Mouse (Mus musculus): ENCODE measurements around the gene Eif2ak3.
A peak's percentile ranks its signal among the peaks of the same experiment; 100 is the strongest.
"Not testable (repeated sequence)": the region's sequence is repeated elsewhere in the genome, so short reads cannot be mapped to it uniquely, and the experiment has no call there.

Eif2ak3 gene

DNA sequence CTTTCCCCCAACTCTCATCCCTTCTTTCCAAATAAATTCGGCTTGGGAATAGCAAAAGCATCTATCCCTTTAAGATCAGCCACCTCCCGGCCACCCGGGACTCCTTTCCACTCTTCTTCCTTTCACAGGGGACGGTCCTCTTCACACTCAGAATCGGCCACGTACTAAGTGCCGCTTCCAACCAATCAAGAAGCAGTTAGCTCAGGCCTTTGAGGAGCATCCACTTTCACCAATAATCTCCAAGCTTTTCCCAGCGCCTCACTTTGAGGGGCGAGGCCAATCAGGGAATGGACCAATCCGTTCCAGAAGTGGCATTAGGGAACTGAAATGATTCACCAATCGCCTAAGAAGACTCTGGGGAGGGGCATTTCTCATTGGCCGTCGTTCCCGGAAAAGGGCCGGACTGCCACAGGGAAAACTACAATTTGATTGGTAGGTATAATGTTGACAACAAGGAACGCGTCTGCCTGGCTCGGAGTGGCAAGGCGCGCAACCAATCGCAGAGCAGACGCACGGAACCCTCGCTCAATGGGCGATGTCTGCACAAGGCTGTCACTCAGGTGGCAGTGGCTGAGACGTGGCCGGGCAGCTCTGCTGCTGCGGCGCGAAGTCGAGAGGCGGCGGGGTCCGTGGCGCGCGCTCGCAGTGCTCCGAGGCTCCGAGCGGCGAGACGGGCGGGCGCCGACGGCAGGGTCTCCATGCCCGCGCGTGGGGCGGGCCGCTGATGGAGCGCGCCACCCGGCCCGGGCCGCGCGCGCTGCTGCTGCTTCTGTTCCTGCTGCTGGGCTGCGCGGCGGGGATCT lies at the start of gene Eif2ak3:
TSS of gene Eif2ak3 (plus strand) at position 514 of the 803 bp plus-strand sequence.
- peak; percentile 99 for DNase-seq (ENCODE audit: low read depth, low spot score)

GRCm38 (mm10) chr6:70796940-70797339 lies 47.4 kb upstream of the Eif2ak3 start:
- no peak for DNase-seq (ENCODE audit: low read depth, low spot score)

DNA sequence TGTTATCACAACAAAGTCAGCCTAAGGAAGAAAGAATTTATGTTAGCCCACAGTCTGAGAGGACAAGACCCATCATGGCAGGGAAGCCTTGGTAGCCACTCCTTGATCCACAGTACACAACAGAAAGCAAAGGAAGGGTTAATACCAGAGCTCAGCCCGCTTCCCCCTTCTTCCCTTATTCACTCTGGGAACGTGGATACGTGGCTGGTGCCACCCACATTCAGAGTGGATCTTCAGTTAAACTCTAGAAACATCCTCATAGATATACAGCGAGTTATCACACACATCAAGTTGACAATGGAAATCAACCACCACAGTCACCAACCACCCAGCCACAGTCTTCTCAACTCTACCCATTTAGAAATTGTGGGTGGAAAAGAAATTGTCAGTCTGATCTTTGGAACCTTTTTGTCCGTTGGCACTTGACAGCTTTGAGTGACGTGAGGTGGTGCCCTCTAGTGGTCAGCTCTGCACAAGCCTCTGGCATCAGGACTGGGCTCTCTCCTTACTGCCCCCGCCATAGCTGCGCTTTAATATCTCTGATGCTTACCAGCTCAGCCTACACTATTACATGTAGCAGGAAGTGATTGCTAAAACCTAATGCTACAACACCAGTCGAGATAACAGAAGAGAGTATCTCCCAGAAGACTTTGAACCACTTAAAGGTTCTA lies 46.6 kb upstream of the Eif2ak3 start:
- DNase-seq (ENCODE audit: low read depth, low spot score) = peak; percentile 41

GRCm38 (mm10) chr6:70804632-70805031 lies 39.7 kb upstream of the Eif2ak3 start:
- peak; percentile 67 for DNase-seq (ENCODE audit: low read depth, low spot score)

- DNase-seq (ENCODE audit: low read depth, low spot score) = peak; percentile 72
Measured at GRCm38 (mm10) chr6:70805267-70805666, 39.0 kb upstream of the Eif2ak3 start.

- DNase-seq (ENCODE audit: low read depth, low spot score) = peak; percentile 80
Measured at GRCm38 (mm10) chr6:70805820-70806513, 38.3 kb upstream of the Eif2ak3 start.

GRCm38 (mm10) chr6:70806514-70806912 lies 37.8 kb upstream of the Eif2ak3 start:
- DNase-seq (ENCODE audit: low read depth, low spot score) = no peak

- no peak for DNase-seq (ENCODE audit: low read depth, low spot score)
Measured at GRCm38 (mm10) chr6:70810524-70810923, 33.8 kb upstream of the Eif2ak3 start.

- DNase-seq (ENCODE audit: low read depth, low spot score) = peak; percentile 59
Measured at GRCm38 (mm10) chr6:70811557-70812525, 32.5 kb upstream of the Eif2ak3 start.

DNA sequence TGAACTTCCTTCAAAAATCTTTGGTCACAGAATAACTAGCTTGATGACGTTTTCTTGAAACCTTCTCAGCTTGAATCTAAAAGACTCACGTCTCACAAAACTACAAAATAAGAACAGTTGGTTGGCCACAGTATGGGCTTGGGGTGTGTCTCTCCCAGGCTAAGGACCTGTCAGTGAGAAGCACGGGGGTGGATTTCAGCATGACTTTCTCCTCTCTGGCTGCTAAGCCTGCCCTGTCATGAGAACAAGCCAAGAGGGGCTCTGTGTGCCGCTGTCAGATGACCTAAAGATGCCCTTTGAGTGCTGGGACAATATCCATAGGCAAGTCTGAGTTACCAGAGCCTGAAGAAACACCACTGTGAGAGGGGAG lies 31.8 kb upstream of the Eif2ak3 start:
- no peak for DNase-seq (ENCODE audit: low read depth, low spot score)

DNA sequence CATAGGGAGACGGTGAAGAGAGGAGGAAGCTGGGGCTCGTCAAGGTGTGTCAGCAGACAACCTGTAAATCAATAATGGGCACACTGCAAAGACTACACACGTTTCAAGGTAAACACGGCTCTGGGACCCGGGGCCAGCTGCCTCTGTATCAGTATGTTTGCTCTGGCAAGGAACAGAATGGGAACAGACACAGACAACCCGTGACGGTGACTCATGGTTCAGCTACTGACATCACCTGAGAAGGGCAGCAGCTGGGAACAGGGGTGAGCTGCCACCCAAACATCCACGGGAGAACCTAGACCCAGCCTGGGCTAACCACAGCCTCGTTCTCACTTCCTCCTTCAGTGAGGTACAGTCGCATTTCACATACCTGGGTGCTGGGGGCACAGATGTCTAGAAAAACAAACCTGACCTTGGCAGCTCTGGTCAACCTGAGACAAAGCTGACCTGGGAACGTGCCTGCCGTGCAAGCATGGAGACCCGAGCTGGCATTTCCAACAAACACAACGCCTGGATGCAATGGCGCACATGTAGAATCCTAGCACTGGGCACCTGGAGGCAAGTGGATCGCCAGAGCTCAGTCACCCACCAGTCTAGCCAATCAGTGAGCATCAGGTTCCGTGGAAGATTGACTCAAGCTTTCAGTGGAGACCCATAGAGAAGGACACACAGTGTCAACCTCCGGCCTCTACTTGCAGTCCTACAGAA lies 30.2 kb upstream of the Eif2ak3 start:
- DNase-seq (ENCODE audit: low read depth, low spot score) = no peak

GRCm38 (mm10) chr6:70814629-70814950 lies 29.7 kb upstream of the Eif2ak3 start:
- no peak for DNase-seq (ENCODE audit: low read depth, low spot score)

GRCm38 (mm10) chr6:70815471-70815870 lies 28.8 kb upstream of the Eif2ak3 start:
- DNase-seq (ENCODE audit: low read depth, low spot score) = no peak

GRCm38 (mm10) chr6:70821566-70821965 lies 22.7 kb upstream of the Eif2ak3 start:
- no peak for DNase-seq (ENCODE audit: low read depth, low spot score)

DNA sequence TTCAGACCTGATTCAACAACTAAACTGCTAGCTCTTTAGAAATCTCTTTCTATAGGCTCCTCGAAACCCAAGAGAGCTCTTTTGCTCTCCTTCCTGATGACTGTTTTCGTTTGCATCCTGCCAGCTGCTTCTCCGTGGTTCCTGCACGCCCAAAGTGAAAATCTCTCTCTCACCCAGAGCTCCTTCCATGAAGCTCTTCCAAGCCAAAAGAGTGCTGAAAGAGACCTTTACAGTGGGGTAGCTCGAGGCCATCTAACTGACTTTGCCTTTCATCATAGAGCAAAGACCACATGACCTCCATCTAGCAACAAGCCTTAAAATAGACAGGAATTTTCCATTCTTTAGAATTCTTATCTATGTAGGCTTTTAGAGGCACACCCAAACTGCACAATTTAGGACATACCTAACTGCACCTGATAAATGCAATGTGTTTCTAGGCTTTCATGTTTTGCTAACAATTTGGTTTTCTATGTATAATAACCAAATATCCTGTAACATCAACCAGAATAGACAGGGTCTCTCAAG lies 21.9 kb upstream of the Eif2ak3 start:
- no peak for DNase-seq (ENCODE audit: low read depth, low spot score)

- not testable (repeated sequence) for DNase-seq (ENCODE audit: low read depth, low spot score)
Measured at GRCm38 (mm10) chr6:70823277-70823676, 21.0 kb upstream of the Eif2ak3 start.

DNA sequence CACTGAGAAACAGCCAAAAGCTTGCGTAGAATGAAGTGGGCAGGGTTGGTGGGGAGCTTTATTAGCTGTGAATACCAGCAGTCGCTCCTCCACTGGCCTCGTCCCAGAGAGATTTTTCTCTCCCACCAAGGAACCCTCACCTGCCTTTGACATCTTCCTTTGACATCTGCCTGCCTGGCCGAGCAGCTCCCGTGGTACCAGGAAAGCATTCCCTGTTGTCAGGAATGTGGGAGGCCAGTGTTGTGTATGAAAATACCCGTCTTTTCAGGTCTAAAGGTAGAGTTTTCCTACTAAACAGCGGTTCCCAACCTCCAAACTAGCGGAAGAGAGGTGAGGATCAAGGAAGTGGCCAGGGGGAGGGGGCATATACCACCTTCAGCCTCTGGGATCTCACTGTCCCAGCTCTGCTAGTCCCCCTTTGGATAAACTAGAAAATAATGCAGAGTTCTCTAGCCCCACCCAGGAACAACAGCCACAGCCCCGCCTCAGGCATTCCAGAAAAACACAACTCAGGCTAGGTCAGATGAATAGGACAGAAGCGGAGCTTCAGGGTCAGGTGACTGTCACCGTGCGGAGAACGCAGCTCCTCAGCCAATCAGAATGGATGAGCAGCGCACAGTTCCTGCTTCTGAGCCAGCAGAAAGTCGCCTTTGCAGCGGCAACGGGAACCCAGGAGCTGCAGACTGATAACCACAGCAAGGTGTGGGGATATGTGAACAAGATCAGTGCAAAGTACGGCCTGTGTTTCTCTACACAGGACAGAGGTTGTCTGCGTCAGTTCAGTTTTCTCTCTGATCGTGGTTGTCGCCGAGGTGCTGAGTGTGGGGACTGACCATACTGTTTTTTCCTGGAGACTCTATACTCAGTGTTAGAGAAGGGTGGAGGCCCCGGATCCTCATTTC lies 20.0 kb upstream of the Eif2ak3 start:
- DNase-seq (ENCODE audit: low read depth, low spot score) = peak; percentile 52

DNA sequence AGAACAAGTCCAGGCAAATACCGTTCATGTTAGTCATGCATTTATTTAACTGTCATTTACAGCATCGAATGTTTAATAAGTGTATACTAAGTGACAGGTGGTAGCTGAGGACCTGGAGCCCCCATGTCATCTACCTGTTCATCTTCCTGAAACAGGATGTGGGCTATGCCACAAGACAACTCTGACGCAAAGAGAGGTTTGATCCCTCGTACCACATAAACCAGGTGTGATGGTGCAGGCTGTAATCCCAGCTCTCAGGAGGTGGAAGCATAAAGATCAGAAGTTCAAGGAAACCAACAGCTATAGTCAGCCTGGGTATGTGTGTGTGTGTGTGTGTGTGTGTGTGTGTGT lies 19.4 kb upstream of the Eif2ak3 start:
- no peak for DNase-seq (ENCODE audit: low read depth, low spot score)

DNA sequence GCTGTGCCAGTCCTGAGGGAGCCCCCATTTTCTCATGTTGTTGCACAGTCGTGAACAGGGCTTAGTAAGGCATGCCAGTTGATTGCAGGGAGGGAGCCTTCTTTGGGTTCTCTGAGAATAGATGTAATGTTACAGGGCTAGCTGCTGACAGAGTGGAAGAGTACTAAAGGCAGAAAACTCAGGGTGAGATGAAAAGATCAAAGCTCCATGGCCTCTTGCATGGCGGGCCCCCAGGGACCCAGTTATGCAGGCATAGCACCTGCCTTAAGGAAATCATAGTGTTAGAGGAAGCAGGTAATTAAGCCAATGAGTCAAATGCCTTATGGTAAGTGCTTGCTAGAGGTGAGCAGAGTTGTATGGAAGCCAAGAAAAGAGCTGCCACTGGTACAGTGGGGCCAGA lies 14.9 kb upstream of the Eif2ak3 start:
- DNase-seq (ENCODE audit: low read depth, low spot score) = no peak

GRCm38 (mm10) chr6:70830552-70830951 lies 13.8 kb upstream of the Eif2ak3 start:
- no peak for DNase-seq (ENCODE audit: low read depth, low spot score)

Measured in forelimb bud, embryonic 11.5 days (tissue).